Mouse (Mus musculus) kidney, adult 2 months (tissue): ENCODE results near the gene Limd1.

ENCODE experiments used
- CTCF ChIP-seq: fragments of 200-500 bp; conservative IDR thresholded peaks from 2 replicates; pipeline ENCODE4 v1.5.1; 2011; ENCODE audit warnings: low read depth, mild to moderate bottlenecking, control low read depth, low read length, moderate library complexity, mixed read lengths; ENCODE audit not compliant: insufficient read depth, insufficient read length
- POLR2A ChIP-seq: fragments of 200-500 bp; IDR thresholded peaks from one replicate; pipeline ENCODE4 v1.6.1; 2011; ENCODE audit warnings: low read depth, low read length, control low read depth

DNA sequence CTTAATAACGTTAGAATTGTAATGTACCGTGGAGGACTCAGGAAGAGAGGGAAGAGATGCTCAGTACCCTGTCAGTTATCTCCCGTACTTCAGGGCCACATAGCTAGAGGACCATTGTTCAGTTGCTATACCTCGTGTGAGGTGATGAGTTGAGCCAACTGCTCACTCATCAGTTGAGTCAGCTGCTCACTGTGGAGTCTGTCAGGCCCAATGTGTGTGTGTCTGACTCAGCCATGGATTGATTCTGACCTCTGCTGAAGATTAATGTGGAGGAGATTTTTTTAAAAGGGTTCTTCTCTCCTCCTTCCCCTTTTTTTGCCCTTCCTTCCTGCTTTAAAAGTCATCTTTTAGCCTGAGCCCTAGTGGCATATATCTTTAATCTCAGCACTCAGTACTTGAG lies 22.0 kb downstream of the Limd1 start:
- no peak for TF ChIP-seq POLR2A
- no peak for TF ChIP-seq CTCF
